Comparison of ENCODE assay signal across 14 mouse cellular contexts in genomic region chr11:83592853-83593252, GRCm38 (mm10). TPM values are rescaled to one million over a fixed set of nuclear protein-coding genes. Genes with fewer than 3 reads are reported as not detected.
DNase-seq lines count a peak whose midpoint lies in the region; ATAC-seq and TF ChIP-seq lines count a peak whose summit lies in the region.
"Had no signal": no experiment of that assay in that cellular context is flagged by ENCODE, and none has a peak within 500 bp of the region (broad histone marks: within the 10 kb centered on the region; RNA-seq: fewer than 3 reads in every experiment).

Gene Ccl6 (minus strand): TSS chr11:83593087.

- no peak for TF ChIP-seq EP300 in stomach, postnatal 0 days (optimal IDR thresholded peaks at IDR 0.05)

- no peaks in the 10 kb centered on the region for H3K9me3 ChIP-seq in intestine, postnatal 0 days (ENCODE audit: control insufficient read depth)
- H3K9me3 ChIP-seq in stomach, postnatal 0 days (ENCODE audit: control insufficient read depth, low read length), result no peaks in the 10 kb centered on the region
- H3K9me3 ChIP-seq in midbrain, embryonic 11.5 days (ENCODE audit: control insufficient read depth, low read length), result no peaks in the 10 kb centered on the region
- H3K9me3 ChIP-seq: heart, embryonic 15.5 days; midbrain, embryonic 12.5 days had no signal

- H3K27me3 ChIP-seq in thymus, adult 2 months (ENCODE audit: control insufficient read depth, insufficient read depth, low read length), result no peaks in the 10 kb centered on the region
- no peaks in the 10 kb centered on the region for H3K27me3 ChIP-seq in intestine, postnatal 0 days (replicated peaks; ENCODE audit: control insufficient read depth, insufficient read depth, low read length)
- no peaks in the 10 kb centered on the region for H3K27me3 ChIP-seq in stomach, postnatal 0 days (ENCODE audit: control insufficient read depth, insufficient read depth, low read length)
- H3K27me3 ChIP-seq in midbrain, embryonic 11.5 days (ENCODE audit: control insufficient read depth, insufficient read depth, low read length), result no peaks in the 10 kb centered on the region; the same call in 1 of the 2 replicates
- H3K27me3 ChIP-seq: heart, embryonic 15.5 days; midbrain, embryonic 12.5 days had no signal

- H3K9ac ChIP-seq in intestine, postnatal 0 days (ENCODE audit: low read depth, low read length), result no peak within 1 kb of the TSS
- H3K9ac ChIP-seq in stomach, postnatal 0 days (ENCODE audit: low read length), result no peak within 1 kb of the TSS
- no peak within 1 kb of the TSS for H3K9ac ChIP-seq in midbrain, embryonic 11.5 days (ENCODE audit: low read length)
- H3K9ac ChIP-seq: forebrain, postnatal 0 days; heart, embryonic 15.5 days; midbrain, embryonic 12.5 days had no signal

- 40% methylated on average over 2 of the region's 2 CpGs for WGBS in thymus, adult 2 months
- WGBS in intestine, postnatal 0 days, result 47% methylated on average over 2 of the region's 2 CpGs
- WGBS in stomach, postnatal 0 days, result 51% methylated on average over 2 of the region's 2 CpGs
- WGBS in midbrain, embryonic 11.5 days, result 63% methylated on average over 2 of the region's 2 CpGs

- peak; percentile 96 for DNase-seq in heart, adult 11 months
- DNase-seq in heart, postnatal 4 days, result no peak
- no peak for DNase-seq in thymus, adult 2 months
- DNase-seq in thymus, postnatal 10 days (ENCODE audit: low spot score in 2 of 2), result no peak
- DNase-seq in stomach, postnatal 0 days (ENCODE audit: low spot score), result no peak
- no peak for DNase-seq in B cell, adult 2 months
- no peak for DNase-seq in midbrain, embryonic 11.5 days (ENCODE audit: low spot score, missing footprints)
- DNase-seq: cerebellum, postnatal 36 days; forebrain, postnatal 0 days; kidney, adult 8-10 months; left cerebral cortex, postnatal 4 days had no signal

- no peak for TF ChIP-seq CTCF in thymus, adult 2 months (IDR thresholded peaks at IDR 0.05; ENCODE audit: borderline replicate concordance, control insufficient read depth, extremely low read depth, insufficient read depth, low read length, poor library complexity)
- no peak for TF ChIP-seq CTCF in intestine, postnatal 0 days (IDR thresholded peaks at IDR 0.05; ENCODE audit: low read depth)
- no peak for TF ChIP-seq CTCF in stomach, postnatal 0 days (IDR thresholded peaks at IDR 0.05; ENCODE audit: low read depth)

- H3K4me3 ChIP-seq in thymus, adult 2 months (ENCODE audit: control insufficient read depth, insufficient read depth, low read length), result no peak within 1 kb of the TSS
- H3K4me3 ChIP-seq in intestine, postnatal 0 days (ENCODE audit: low read depth, low read length), result no peak within 1 kb of the TSS
- H3K4me3 ChIP-seq in stomach, postnatal 0 days (ENCODE audit: low read depth, low read length), result no peak within 1 kb of the TSS
- no peak within 1 kb of the TSS for H3K4me3 ChIP-seq in midbrain, embryonic 11.5 days (ENCODE audit: low read depth, low read length)
- H3K4me3 ChIP-seq: heart, embryonic 15.5 days; midbrain, embryonic 12.5 days had no signal

- peaks cover 5% of the 10 kb centered on the region for H3K4me1 ChIP-seq in thymus, adult 2 months (replicated peaks; ENCODE audit: control insufficient read depth, insufficient read depth, low read length)
- no peaks in the 10 kb centered on the region for H3K4me1 ChIP-seq in intestine, postnatal 0 days (replicated peaks; ENCODE audit: control insufficient read depth, insufficient read depth, low read length)
- no peaks in the 10 kb centered on the region for H3K4me1 ChIP-seq in stomach, postnatal 0 days (replicated peaks; ENCODE audit: control insufficient read depth, insufficient read depth)
- H3K4me1 ChIP-seq in midbrain, embryonic 11.5 days (ENCODE audit: control insufficient read depth, insufficient read depth, low read length), result no peaks in the 10 kb centered on the region
- H3K4me1 ChIP-seq: heart, embryonic 15.5 days; midbrain, embryonic 12.5 days had no signal

- TF ChIP-seq POLR2A in thymus, adult 2 months (IDR thresholded peaks at IDR 0.05; ENCODE audit: control insufficient read depth, extremely low read depth, insufficient read depth, low read length, poor library complexity), result no peak

- peak within 1 kb of the TSS; percentile 29; the same call in 1 of the 2 replicates for H3K27ac ChIP-seq in thymus, adult 2 months (ENCODE audit: control insufficient read depth, insufficient read depth, low read length)
- H3K27ac ChIP-seq in intestine, postnatal 0 days (ENCODE audit: low read depth, low read length), result no peak within 1 kb of the TSS
- H3K27ac ChIP-seq in stomach, postnatal 0 days (replicated peaks), result no peak within 1 kb of the TSS
- H3K27ac ChIP-seq in midbrain, embryonic 11.5 days (ENCODE audit: low read depth, low read length), result no peak within 1 kb of the TSS
- H3K27ac ChIP-seq: heart, embryonic 15.5 days; midbrain, embryonic 12.5 days had no signal

- H3K4me2 ChIP-seq in intestine, postnatal 0 days (replicated peaks; ENCODE audit: low read depth), result no peak within 1 kb of the TSS
- no peak within 1 kb of the TSS for H3K4me2 ChIP-seq in stomach, postnatal 0 days (replicated peaks; ENCODE audit: low read depth)
- H3K4me2 ChIP-seq in midbrain, embryonic 11.5 days, result no peak within 1 kb of the TSS
- H3K4me2 ChIP-seq: heart, embryonic 15.5 days; midbrain, embryonic 12.5 days had no signal

- ATAC-seq in intestine, postnatal 0 days, result no peak
- ATAC-seq in stomach, postnatal 0 days (ENCODE audit: low FRiP score, low TSS enrichment), result no peak
- no peak for ATAC-seq in midbrain, embryonic 11.5 days (ENCODE audit: low FRiP score)
- ATAC-seq: forebrain, postnatal 0 days had no signal

- H3K36me3 ChIP-seq in thymus, adult 2 months (ENCODE audit: control insufficient read depth, insufficient read depth, low read length), result no peaks in the 10 kb centered on the region
- no peaks in the 10 kb centered on the region for H3K36me3 ChIP-seq in intestine, postnatal 0 days (ENCODE audit: control insufficient read depth, insufficient read depth)
- H3K36me3 ChIP-seq in stomach, postnatal 0 days (ENCODE audit: control insufficient read depth, insufficient read depth, low read length), result no peaks in the 10 kb centered on the region
- H3K36me3 ChIP-seq in midbrain, embryonic 11.5 days (ENCODE audit: control insufficient read depth, insufficient read depth, low read length), result no peaks in the 10 kb centered on the region
- H3K36me3 ChIP-seq: heart, embryonic 15.5 days; midbrain, embryonic 12.5 days had no signal

RNA-seq across cellular contexts. Expression of gene Ccl6, which starts in this region (rescaled TPM):
- total RNA-seq in heart, postnatal 4 days (2021), result 1 to 10 TPM; 1.7 to 2.1 TPM
- 4.9 and 10.4 TPM in 2 replicates for polyA plus RNA-seq in thymus, adult 2 months (2012; rRNA removed)
- polyA plus RNA-seq in intestine, postnatal 0 days (2015; fragmentation: Nextera tagmentation; extraction: Ambion mirVana), result 100 and 108 TPM in 2 replicates
- 57.9 and 58.5 TPM in 2 replicates for polyA plus RNA-seq in stomach, postnatal 0 days (2015; fragmentation: Nextera tagmentation; extraction: Ambion mirVana)
- polyA plus RNA-seq in midbrain, embryonic 11.5 days (2014; fragmentation: Nextera tagmentation; extraction: Ambion mirVana), result 1.9 and 2.1 TPM in 2 replicates
